Mouse (Mus musculus): ENCODE data around the gene Dohh.
A peak's percentile ranks its signal among the peaks of the same experiment; 100 is the strongest.

The Dohh gene

GRCm38 (mm10) chr10:81383802-81384604, at the start of gene Dohh, which contains the start of gene Gm48551:
Dohh (plus strand) TSS chr10:81384428.
Gm48551 (plus strand) TSS chr10:81384466.
- peak; percentile 98 for DNase-seq

- no peak for DNase-seq
Measured at GRCm38 (mm10) chr10:81335393-81336340, 48.6 kb upstream of the Dohh start.

- no peak for DNase-seq
Measured at GRCm38 (mm10) chr10:81336558-81336957, 47.7 kb upstream of the Dohh start.

- DNase-seq, result no peak
Measured at GRCm38 (mm10) chr10:81340551-81341332, 43.5 kb upstream of the Dohh start.

- DNase-seq, result no peak
Measured at GRCm38 (mm10) chr10:81341333-81341949, 42.8 kb upstream of the Dohh start.

- DNase-seq, result no peak
Measured at GRCm38 (mm10) chr10:81342686-81343505, 41.3 kb upstream of the Dohh start, which contains the start of gene Gipc3. Gipc3 (minus strand) TSS chr10:81343266.

GRCm38 (mm10) chr10:81344421-81345161, 39.6 kb upstream of the Dohh start:
- DNase-seq, result no peak

- no peak for DNase-seq
Measured at GRCm38 (mm10) chr10:81345162-81345534, 39.1 kb upstream of the Dohh start.

GRCm38 (mm10) chr10:81346453-81347067, 37.7 kb upstream of the Dohh start:
- peak; percentile 71 for DNase-seq

GRCm38 (mm10) chr10:81349146-81349545, 35.1 kb upstream of the Dohh start:
- DNase-seq, result no peak

- no peak for DNase-seq
Measured at GRCm38 (mm10) chr10:81349961-81350350, 34.3 kb upstream of the Dohh start.

GRCm38 (mm10) chr10:81350351-81351063, 33.7 kb upstream of the Dohh start, which contains the start of gene Hmg20b:
Hmg20b (minus strand) TSS chr10:81350480.
- peak; percentile 100 for DNase-seq

- no peak for DNase-seq
Measured at GRCm38 (mm10) chr10:81351678-81352291, 32.4 kb upstream of the Dohh start.

GRCm38 (mm10) chr10:81354738-81355477, 29.3 kb upstream of the Dohh start:
- DNase-seq, result no peak

- DNase-seq, result no peak
Measured at GRCm38 (mm10) chr10:81355533-81355932, 28.7 kb upstream of the Dohh start.

GRCm38 (mm10) chr10:81356352-81356990, 27.8 kb upstream of the Dohh start:
- DNase-seq, result no peak

- DNase-seq, result peak; percentile 93
Measured at GRCm38 (mm10) chr10:81356991-81357844, 27.0 kb upstream of the Dohh start, which contains the start of gene Mfsd12. Mfsd12 (plus strand) TSS chr10:81357491.
